Mouse (Mus musculus) kidney, adult 2 months (tissue): ENCODE data around the gene Creb5.

Experiments used
- CTCF ChIP-seq: fragments of 200-500 bp; conservative IDR thresholded peaks from 2 replicates; pipeline ENCODE4 v1.5.1; 2011; ENCODE audit warnings: low read depth, mild to moderate bottlenecking, control low read depth, low read length, moderate library complexity, mixed read lengths; ENCODE audit not compliant: insufficient read depth, insufficient read length
- POLR2A ChIP-seq: fragments of 200-500 bp; IDR thresholded peaks from one replicate; pipeline ENCODE4 v1.6.1; 2011; ENCODE audit warnings: low read depth, low read length, control low read depth

DNA sequence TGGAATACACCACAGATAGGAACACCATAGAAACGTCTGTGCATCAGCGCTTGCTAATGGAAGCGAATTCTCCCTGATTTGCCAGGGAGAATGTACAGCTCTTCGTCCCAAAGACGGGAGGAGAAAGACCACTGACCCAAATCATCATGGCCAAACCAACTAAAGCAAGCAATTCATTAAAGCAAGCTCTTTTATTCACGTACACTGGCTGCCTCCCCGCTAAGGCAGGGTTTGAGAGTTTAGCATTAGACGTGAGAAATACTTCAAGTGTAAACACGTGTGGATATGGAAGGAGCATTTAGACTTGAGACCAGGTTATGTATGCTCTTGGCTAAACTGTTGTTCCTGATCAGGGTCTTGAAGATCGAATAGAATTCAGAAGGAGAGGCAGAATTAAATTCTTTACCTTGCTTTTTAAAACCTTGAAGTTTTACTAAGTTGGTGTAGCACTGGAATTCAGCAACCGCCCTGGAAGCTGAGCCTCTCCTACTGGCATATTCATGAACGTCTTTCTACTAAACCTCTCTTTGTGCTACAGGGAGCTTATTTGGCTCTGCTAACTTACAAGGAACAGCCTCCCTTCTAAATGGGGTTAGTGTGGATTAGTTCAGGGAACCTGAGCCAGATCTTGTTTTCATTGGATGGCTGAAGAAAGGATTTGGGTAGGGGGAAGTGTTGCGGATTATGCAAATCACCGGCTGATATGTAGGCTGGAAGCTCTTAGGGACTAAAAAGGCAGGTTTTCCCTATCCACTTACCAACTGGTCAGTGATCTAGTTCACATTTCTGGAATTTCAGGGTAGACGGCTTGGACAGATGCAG is 337.6 kb downstream of the Creb5 start:
- TF ChIP-seq POLR2A: no peak
- no peak for TF ChIP-seq CTCF
